Mouse (Mus musculus): ENCODE measurements at regions not wholly inside any gene's neighbourhood (a gene's known extent, or its start where the extent isn't known, plus 50 kb on each side); places are given as distances from the start of the nearest gene placed in this dataset.

- no peak for DNase-seq
Observed at GRCm38 (mm10) chr2:159708141-159708540, 625.8 kb downstream of the Gm826 start.

GRCm38 (mm10) chr2:159714633-159715032 lies 619.3 kb downstream of the Gm826 start:
- DNase-seq, result no peak

- no peak for DNase-seq
Observed at GRCm38 (mm10) chr2:159718738-159719137, 615.2 kb downstream of the Gm826 start.

- no peak for DNase-seq
Observed at GRCm38 (mm10) chr2:159725158-159726076, 608.5 kb downstream of the Gm826 start.

GRCm38 (mm10) chr2:159729301-159729700 lies 604.7 kb downstream of the Gm826 start:
- DNase-seq, result no peak

GRCm38 (mm10) chr2:159730221-159730620 lies 603.7 kb downstream of the Gm826 start:
- DNase-seq, result no peak

GRCm38 (mm10) chr2:159731305-159731704 lies 602.7 kb downstream of the Gm826 start:
- no peak for DNase-seq

GRCm38 (mm10) chr2:159732413-159732812 lies 601.5 kb downstream of the Gm826 start:
- no peak for DNase-seq

- no peak for DNase-seq
Observed at GRCm38 (mm10) chr2:159734576-159734975, 599.4 kb downstream of the Gm826 start.

- no peak for DNase-seq
Observed at GRCm38 (mm10) chr2:159755541-159756011, 578.4 kb downstream of the Gm826 start.

- DNase-seq, result no peak
Observed at GRCm38 (mm10) chr2:159760806-159761205, 573.2 kb downstream of the Gm826 start.

- DNase-seq, result no peak
Observed at GRCm38 (mm10) chr2:159763115-159763514, 570.8 kb downstream of the Gm826 start.
